Mouse (Mus musculus): ENCODE results near the gene Cdk14. TPM values are rescaled to one million over a fixed set of nuclear protein-coding genes. Genes with fewer than 3 reads are reported as not detected.

Gene Cdk14
- polyA plus RNA-seq, 1 experiment, result 14.8 TPM

DNA sequence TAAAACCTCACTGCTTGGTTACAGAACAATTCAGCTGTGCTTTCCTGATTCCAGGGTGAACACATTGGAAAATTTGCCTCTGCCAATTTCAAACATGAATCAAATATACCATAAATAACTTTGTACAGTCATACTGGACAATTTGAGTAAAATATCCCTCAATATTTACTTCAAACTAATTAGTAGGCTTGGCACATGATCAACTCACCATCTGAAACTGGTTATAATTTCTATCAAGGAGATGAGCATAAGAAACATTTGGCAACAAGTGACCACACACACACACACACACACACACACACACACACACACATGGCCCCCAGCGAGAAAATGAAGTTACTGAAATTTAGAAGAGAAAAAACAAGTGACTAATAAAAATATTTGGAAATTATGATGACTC, 304.6 kb downstream of the Cdk14 start:
- no peak overlapping the region for H3K4me3 ChIP-seq (ENCODE audit: low read depth, low read length)
- no peaks in the 10 kb centered on the region for H3K27me3 ChIP-seq (ENCODE audit: control insufficient read depth, insufficient read depth, low read length, poor library complexity, severe bottlenecking)
- H3K9me3 ChIP-seq (replicated peaks; ENCODE audit: control insufficient read depth, insufficient read depth, low read length, poor library complexity, severe bottlenecking), result no peaks in the 10 kb centered on the region
- no peak overlapping the region for H3K27ac ChIP-seq (ENCODE audit: insufficient read depth, low read length)
- no peak overlapping the region for H3K9ac ChIP-seq (ENCODE audit: low read depth, poor library complexity, severe bottlenecking)
- no peak for TF ChIP-seq CTCF (IDR thresholded peaks at IDR 0.05; ENCODE audit: low read depth, low read length)
- H3K36me3 ChIP-seq (ENCODE audit: control insufficient read depth, insufficient read depth, low read length, poor library complexity, severe bottlenecking), result no peaks in the 10 kb centered on the region
- H3K4me1 ChIP-seq (ENCODE audit: control insufficient read depth, insufficient read depth, low read length), result no peaks in the 10 kb centered on the region

- Histone ChIP-seq H3K27ac (ENCODE audit: insufficient read depth, low read length) (no peak overlapping the region), H3K4me3 (ENCODE audit: low read depth, low read length) (no peak overlapping the region), H3K9me3 (replicated peaks; ENCODE audit: control insufficient read depth, insufficient read depth, low read length, poor library complexity, severe bottlenecking) (no peaks in the 10 kb centered on the region), H3K4me1 (ENCODE audit: control insufficient read depth, insufficient read depth, low read length) (no peaks in the 10 kb centered on the region), H3K27me3 (ENCODE audit: control insufficient read depth, insufficient read depth, low read length, poor library complexity, severe bottlenecking) (no peaks in the 10 kb centered on the region), H3K9ac (ENCODE audit: low read depth, poor library complexity, severe bottlenecking) (no peak overlapping the region), H3K36me3 (ENCODE audit: control insufficient read depth, insufficient read depth, low read length, poor library complexity, severe bottlenecking) (no peaks in the 10 kb centered on the region)
- TF ChIP-seq POLR2A (IDR thresholded peaks at IDR 0.05; ENCODE audit: insufficient read depth, low read length) (no peak), CTCF (IDR thresholded peaks at IDR 0.05; ENCODE audit: low read depth, low read length) (no peak), EP300 (IDR thresholded peaks at IDR 0.05; ENCODE audit: insufficient read depth, low read depth, low read length) (no peak)
Measured at GRCm38 (mm10) chr5:5109621-5110020, 310.5 kb downstream of the Cdk14 start.

DNA sequence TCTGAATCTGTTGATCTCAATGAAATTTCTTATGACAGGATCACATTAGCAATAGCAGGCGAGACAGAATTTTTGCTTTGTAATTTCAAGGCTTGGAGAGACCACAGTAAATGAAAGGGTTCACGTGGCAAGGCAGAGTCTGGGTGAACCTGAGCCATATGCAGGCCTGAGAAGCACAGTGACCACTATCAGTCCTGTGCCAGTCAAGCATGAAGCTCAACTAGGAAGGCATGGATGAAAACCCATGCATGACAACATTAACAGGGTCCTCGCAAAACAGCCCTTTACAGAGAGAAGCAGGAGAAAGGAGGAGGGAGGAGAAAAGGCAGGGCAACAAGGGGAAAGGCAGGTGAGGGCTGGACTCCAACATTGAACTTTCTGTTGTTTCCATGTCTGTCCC, 311.1 kb downstream of the Cdk14 start:
- Histone ChIP-seq H3K9ac (ENCODE audit: low read depth, poor library complexity, severe bottlenecking) (no peak overlapping the region), H3K9me3 (replicated peaks; ENCODE audit: control insufficient read depth, insufficient read depth, low read length, poor library complexity, severe bottlenecking) (no peaks in the 10 kb centered on the region), H3K4me1 (ENCODE audit: control insufficient read depth, insufficient read depth, low read length) (no peaks in the 10 kb centered on the region), H3K36me3 (ENCODE audit: control insufficient read depth, insufficient read depth, low read length, poor library complexity, severe bottlenecking) (no peaks in the 10 kb centered on the region), H3K4me3 (ENCODE audit: low read depth, low read length) (no peak overlapping the region), H3K27ac (ENCODE audit: insufficient read depth, low read length) (no peak overlapping the region), H3K27me3 (ENCODE audit: control insufficient read depth, insufficient read depth, low read length, poor library complexity, severe bottlenecking) (no peaks in the 10 kb centered on the region)
- no peak for TF ChIP-seq EP300 (IDR thresholded peaks at IDR 0.05; ENCODE audit: insufficient read depth, low read depth, low read length)
- TF ChIP-seq POLR2A (IDR thresholded peaks at IDR 0.05; ENCODE audit: insufficient read depth, low read length), result no peak
- no peak for TF ChIP-seq CTCF (IDR thresholded peaks at IDR 0.05; ENCODE audit: low read depth, low read length)

DNA sequence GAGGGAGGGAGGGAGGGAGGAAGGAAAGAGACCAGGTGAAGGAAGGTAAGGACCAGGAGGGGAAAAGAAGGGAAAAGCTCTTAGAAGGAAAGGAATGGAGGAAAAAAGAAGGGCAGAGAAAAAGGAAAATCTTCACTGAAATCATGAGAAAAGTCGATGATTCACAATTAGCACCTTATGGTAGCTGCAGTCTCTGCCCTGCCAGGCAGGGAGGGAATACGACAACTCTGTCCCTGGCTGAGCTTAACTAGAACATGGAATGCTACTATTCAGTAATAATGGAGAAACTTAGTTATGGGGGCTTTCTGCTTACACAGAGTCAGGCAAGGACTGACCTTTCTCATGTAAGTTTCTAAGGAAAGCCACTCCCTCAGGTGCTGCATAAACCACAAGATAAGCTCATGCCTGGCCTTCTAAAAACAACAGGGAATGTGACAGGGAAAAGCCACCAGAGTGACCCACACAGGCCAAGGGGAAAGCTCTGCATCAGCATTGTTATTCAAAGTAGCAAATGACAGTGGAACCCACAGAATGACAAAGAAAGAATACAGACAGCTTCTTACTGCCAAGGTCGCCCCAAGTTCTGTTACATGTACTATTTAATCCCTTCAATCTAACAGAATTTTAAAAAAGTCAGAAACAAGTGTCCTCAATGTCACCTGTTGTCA, 323.7 kb downstream of the Cdk14 start:
- TF ChIP-seq EP300 (IDR thresholded peaks at IDR 0.05; ENCODE audit: insufficient read depth, low read depth, low read length), result no peak
- no peak for TF ChIP-seq POLR2A (IDR thresholded peaks at IDR 0.05; ENCODE audit: insufficient read depth, low read length)
- TF ChIP-seq CTCF (IDR thresholded peaks at IDR 0.05; ENCODE audit: low read depth, low read length), result no peak
- no peaks in the 10 kb centered on the region for H3K9me3 ChIP-seq (replicated peaks; ENCODE audit: control insufficient read depth, insufficient read depth, low read length, poor library complexity, severe bottlenecking)
- no peak overlapping the region for H3K27ac ChIP-seq (ENCODE audit: insufficient read depth, low read length)
- no peak overlapping the region for H3K9ac ChIP-seq (ENCODE audit: low read depth, poor library complexity, severe bottlenecking)
- no peaks in the 10 kb centered on the region for H3K36me3 ChIP-seq (ENCODE audit: control insufficient read depth, insufficient read depth, low read length, poor library complexity, severe bottlenecking)
- no peaks in the 10 kb centered on the region for H3K4me1 ChIP-seq (ENCODE audit: control insufficient read depth, insufficient read depth, low read length)
- no peak overlapping the region for H3K4me3 ChIP-seq (ENCODE audit: low read depth, low read length)
- H3K27me3 ChIP-seq (ENCODE audit: control insufficient read depth, insufficient read depth, low read length, poor library complexity, severe bottlenecking), result no peaks in the 10 kb centered on the region

- no peak for TF ChIP-seq CTCF (IDR thresholded peaks at IDR 0.05; ENCODE audit: low read depth, low read length)
- no peak for TF ChIP-seq POLR2A (IDR thresholded peaks at IDR 0.05; ENCODE audit: insufficient read depth, low read length)
- TF ChIP-seq EP300 (IDR thresholded peaks at IDR 0.05; ENCODE audit: insufficient read depth, low read depth, low read length), result no peak
- H3K27ac ChIP-seq (ENCODE audit: insufficient read depth, low read length), result no peak overlapping the region
- H3K9me3 ChIP-seq (replicated peaks; ENCODE audit: control insufficient read depth, insufficient read depth, low read length, poor library complexity, severe bottlenecking), result no peaks in the 10 kb centered on the region
- H3K36me3 ChIP-seq (ENCODE audit: control insufficient read depth, insufficient read depth, low read length, poor library complexity, severe bottlenecking), result no peaks in the 10 kb centered on the region
- H3K4me1 ChIP-seq (ENCODE audit: control insufficient read depth, insufficient read depth, low read length), result no peaks in the 10 kb centered on the region
- H3K27me3 ChIP-seq (ENCODE audit: control insufficient read depth, insufficient read depth, low read length, poor library complexity, severe bottlenecking), result no peaks in the 10 kb centered on the region
- H3K4me3 ChIP-seq (ENCODE audit: low read depth, low read length), result no peak overlapping the region
- no peak overlapping the region for H3K9ac ChIP-seq (ENCODE audit: low read depth, poor library complexity, severe bottlenecking)
Measured at GRCm38 (mm10) chr5:5092736-5093135, 327.4 kb downstream of the Cdk14 start.

- Histone ChIP-seq H3K4me3 (ENCODE audit: low read depth, low read length) (no peak overlapping the region), H3K9ac (ENCODE audit: low read depth, poor library complexity, severe bottlenecking) (no peak overlapping the region), H3K9me3 (replicated peaks; ENCODE audit: control insufficient read depth, insufficient read depth, low read length, poor library complexity, severe bottlenecking) (0 out of 2 replicates have a peak, but pooled peaks cover 5% of the 10 kb centered on the region), H3K27me3 (ENCODE audit: control insufficient read depth, insufficient read depth, low read length, poor library complexity, severe bottlenecking) (no peaks in the 10 kb centered on the region), H3K27ac (ENCODE audit: insufficient read depth, low read length) (no peak overlapping the region), H3K36me3 (ENCODE audit: control insufficient read depth, insufficient read depth, low read length, poor library complexity, severe bottlenecking) (no peaks in the 10 kb centered on the region), H3K4me1 (ENCODE audit: control insufficient read depth, insufficient read depth, low read length) (no peaks in the 10 kb centered on the region)
- TF ChIP-seq POLR2A (IDR thresholded peaks at IDR 0.05; ENCODE audit: insufficient read depth, low read length) (no peak), CTCF (IDR thresholded peaks at IDR 0.05; ENCODE audit: low read depth, low read length) (no peak), EP300 (IDR thresholded peaks at IDR 0.05; ENCODE audit: insufficient read depth, low read depth, low read length) (no peak)
Measured at GRCm38 (mm10) chr5:5071526-5071925, 348.6 kb downstream of the Cdk14 start.
